Mouse (Mus musculus): ENCODE measurements around the gene Ccnk.

DNA sequence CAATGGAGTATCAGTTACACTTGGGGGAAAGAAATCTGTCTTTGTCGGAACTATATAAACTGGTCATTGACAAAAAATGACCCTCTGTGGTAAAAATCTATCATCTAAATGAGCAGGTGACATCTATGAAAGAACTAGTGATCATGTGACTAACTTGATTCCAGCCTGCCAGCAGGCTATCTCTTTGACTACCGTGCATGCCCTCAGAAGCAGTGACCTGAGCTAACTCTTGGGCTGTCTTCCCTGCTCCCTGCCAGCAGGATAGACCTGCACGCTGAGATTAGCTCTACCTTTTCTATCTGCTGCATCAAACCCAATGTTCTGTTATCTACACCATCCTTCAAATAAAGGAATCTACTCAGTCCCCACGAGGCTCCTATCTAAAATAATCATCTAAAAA is 6.7 kb upstream of the Ccnk start:
- TF ChIP-seq CTCF (IDR thresholded peaks at IDR 0.05; ENCODE audit: control insufficient read depth, insufficient read depth, insufficient read length) (no peak), USF1 (IDR thresholded peaks at IDR 0.05; ENCODE audit: low read depth) (no peak), MYOD1 (IDR thresholded peaks at IDR 0.05; ENCODE audit: control insufficient read depth, insufficient read length, low read depth) (no peak)

All from C2C12 (cell line).